Mouse (Mus musculus) megakaryocyte, embryonic 14.5 days (primary cell): ENCODE measurements around the gene Ankrd49.

Experiments used
- FLI1 ChIP-seq: IDR thresholded peaks from 2 replicates; pipeline ENCODE4 v1.6.1; 2012; ENCODE audit warnings: low read length, inconsistent platforms, mixed read lengths
- GATA1 ChIP-seq: IDR thresholded peaks from 3 replicates; pipeline ENCODE4 v1.6.1; 2012; ENCODE audit warnings: mixed read lengths, low read length, inconsistent platforms, borderline replicate concordance

DNA sequence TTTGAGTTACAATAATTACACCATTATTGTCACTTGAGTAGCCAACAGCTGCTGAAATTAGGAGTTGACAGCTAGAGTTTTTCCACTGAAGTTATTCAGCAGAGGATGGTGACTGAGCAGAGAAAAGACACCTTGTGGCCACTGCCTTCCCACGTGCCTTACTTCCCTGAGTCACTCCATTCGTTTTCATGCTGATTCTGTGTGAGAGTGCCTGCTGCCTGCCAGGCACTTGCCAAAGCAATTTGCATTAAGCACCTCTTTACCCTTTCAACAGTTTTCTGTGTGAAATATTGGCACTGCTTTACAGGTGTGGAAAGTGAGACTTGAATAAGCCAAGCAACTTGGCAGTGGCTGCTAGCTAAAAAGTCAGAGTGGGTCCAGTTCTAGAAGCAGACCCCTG, 43.2 kb upstream of the Ankrd49 start:
- TF ChIP-seq GATA1 (no peak), FLI1 (no peak)
